Mouse (Mus musculus): ENCODE results near the gene Nell2.
"Not testable (repeated sequence)": the region's sequence is repeated elsewhere in the genome, so short reads cannot be mapped to it uniquely, and the experiment has no call there.

The Nell2 gene

GRCm38 (mm10) chr15:95333229-95333628 lies 195.1 kb downstream of the Nell2 start:
- no peak for DNase-seq

GRCm38 (mm10) chr15:95330926-95331325 lies 197.4 kb downstream of the Nell2 start:
- DNase-seq = no peak

- DNase-seq = no peak
Measured at GRCm38 (mm10) chr15:95322744-95323143, 205.6 kb downstream of the Nell2 start.

- no peak for DNase-seq
Measured at GRCm38 (mm10) chr15:95316626-95317025, 211.7 kb downstream of the Nell2 start.

GRCm38 (mm10) chr15:95314808-95315145 lies 213.6 kb downstream of the Nell2 start:
- DNase-seq = no peak

- no peak for DNase-seq
Measured at GRCm38 (mm10) chr15:95314121-95314807, 214.1 kb downstream of the Nell2 start.

GRCm38 (mm10) chr15:95313286-95313685 lies 215.1 kb downstream of the Nell2 start:
- DNase-seq = no peak

- no peak for DNase-seq
Measured at GRCm38 (mm10) chr15:95304102-95304501, 224.3 kb downstream of the Nell2 start.

GRCm38 (mm10) chr15:95296561-95296960 lies 231.8 kb downstream of the Nell2 start:
- DNase-seq = no peak

- no peak for DNase-seq
Measured at GRCm38 (mm10) chr15:95289047-95289446, 239.3 kb downstream of the Nell2 start.

GRCm38 (mm10) chr15:95285199-95285598 lies 243.2 kb downstream of the Nell2 start:
- DNase-seq = no peak

- DNase-seq = no peak
Measured at GRCm38 (mm10) chr15:95280986-95281385, 247.4 kb downstream of the Nell2 start.

GRCm38 (mm10) chr15:95278001-95278400 lies 250.4 kb downstream of the Nell2 start:
- no peak for DNase-seq

- DNase-seq = no peak
Measured at GRCm38 (mm10) chr15:95276556-95276955, 251.8 kb downstream of the Nell2 start.

- DNase-seq = no peak
Measured at GRCm38 (mm10) chr15:95275553-95275952, 252.8 kb downstream of the Nell2 start.

- DNase-seq = no peak
Measured at GRCm38 (mm10) chr15:95273236-95273635, 255.1 kb downstream of the Nell2 start.

GRCm38 (mm10) chr15:95272167-95272566 lies 256.2 kb downstream of the Nell2 start:
- no peak for DNase-seq

- no peak for DNase-seq
Measured at GRCm38 (mm10) chr15:95259671-95260450, 268.5 kb downstream of the Nell2 start.

GRCm38 (mm10) chr15:95257131-95257530 lies 271.2 kb downstream of the Nell2 start:
- DNase-seq = no peak

- DNase-seq = no peak
Measured at GRCm38 (mm10) chr15:95245516-95245915, 282.8 kb downstream of the Nell2 start.

- DNase-seq = no peak
Measured at GRCm38 (mm10) chr15:95243876-95244275, 284.5 kb downstream of the Nell2 start.

GRCm38 (mm10) chr15:95241161-95241560 lies 287.2 kb downstream of the Nell2 start:
- no peak for DNase-seq

- DNase-seq = not testable (repeated sequence)
Measured at GRCm38 (mm10) chr15:95237021-95237420, 291.3 kb downstream of the Nell2 start.

- DNase-seq = no peak
Measured at GRCm38 (mm10) chr15:95236509-95236908, 291.9 kb downstream of the Nell2 start.

GRCm38 (mm10) chr15:95231171-95231570 lies 297.2 kb downstream of the Nell2 start:
- no peak for DNase-seq

All from kidney, adult 9 months (tissue).